Mouse (Mus musculus) intestine, postnatal 0 days (tissue): Measurements from ENCODE around the gene Atxn1. TPM values are rescaled to one million over a fixed set of nuclear protein-coding genes. Genes with fewer than 3 reads are reported as not detected.

Source experiments
- ATAC-seq: fragments of 200-750 bp; cut with Nextera tagmentation; 2 replicates; pipeline ENCODE4 v1.8.0; 2017; ENCODE audit warnings: mild to moderate bottlenecking, moderate TSS enrichment, moderate library complexity
- H3K27ac ChIP-seq: fragments of 300-500 bp; sonication (generic); 2 replicates; pipeline ENCODE4 v1.5.1; 2014; ENCODE audit warnings: mild to moderate bottlenecking, low read depth, low read length, moderate library complexity
- H3K27me3 ChIP-seq: fragments of 300-500 bp; sonication (generic); replicated peaks from 2 replicates; pipeline ENCODE4 v1.6.1; 2014; ENCODE audit warnings: low read length, mixed read lengths; ENCODE audit not compliant: control insufficient read depth, insufficient read depth
- H3K36me3 ChIP-seq: fragments of 300-500 bp; sonication (generic); 2 replicates; pipeline ENCODE4 v1.6.1; 2014; ENCODE audit warnings: mild to moderate bottlenecking, moderate library complexity; ENCODE audit not compliant: control insufficient read depth, insufficient read depth
- H3K4me1 ChIP-seq: fragments of 300-500 bp; sonication (generic); replicated peaks from 2 replicates; pipeline ENCODE4 v1.6.1; 2014; ENCODE audit warnings: antibody characterized with exemption, low read length, mixed read lengths; ENCODE audit not compliant: control insufficient read depth, insufficient read depth
- H3K4me2 ChIP-seq: fragments of 300-500 bp; sonication (generic); replicated peaks from 2 replicates; pipeline ENCODE4 v1.6.1; 2014; ENCODE audit warnings: low read depth, mild to moderate bottlenecking, moderate library complexity
- H3K4me3 ChIP-seq: fragments of 300-500 bp; sonication (generic); 2 replicates; pipeline ENCODE4 v1.5.1; 2014; ENCODE audit warnings: low read depth, low read length
- H3K9ac ChIP-seq: fragments of 300-500 bp; sonication (generic); 2 replicates; pipeline ENCODE4 v1.6.1; 2014; ENCODE audit warnings: mild to moderate bottlenecking, low read depth, low read length
- H3K9me3 ChIP-seq: fragments of 300-500 bp; sonication (generic); 2 replicates; pipeline ENCODE4 v1.6.1; 2016; ENCODE audit warnings: mixed run types; ENCODE audit not compliant: control insufficient read depth
- CTCF ChIP-seq: sonication (generic); IDR thresholded peaks from 2 replicates; pipeline ENCODE4 v1.5.1; 2016; ENCODE audit warnings: low read depth, mild to moderate bottlenecking, control low read depth, antibody characterized with exemption, moderate library complexity
- WGBS: fragments of 180-500 bp; shearing (Covaris S2); extraction: QIAGEN DNeasy Blood & Tissue Kit; methylation state at CpG from one replicate; pipeline ENCODE4 v1.1.7; 2014; 5-methylcytosine and 5-hydroxymethylcytosine counted together
- polyA plus RNA-seq: library from polyadenylated mRNA; unstranded; fragments of >200 nt; fragmentation: Nextera tagmentation; extraction: Ambion mirVana; gene quantifications from 2 replicates; pipeline ENCODE4 v1.2.1, GENCODE M21; 2015

The Atxn1 gene
- polyA plus RNA-seq, 1 experiment from 2014 or later, result 6.1 TPM

- TF ChIP-seq CTCF, result no peak
- Histone ChIP-seq H3K4me2 (no peak overlapping the region), H3K9ac (no peak overlapping the region), H3K4me1 (0 out of 2 replicates have a peak, but pooled peaks cover 2% of the 10 kb centered on the region), H3K9me3 (no peaks in the 10 kb centered on the region), H3K4me3 (no peak overlapping the region), H3K36me3 (no peaks in the 10 kb centered on the region), H3K27me3 (no peaks in the 10 kb centered on the region), H3K27ac (no peak overlapping the region)
- WGBS, result 85% methylated on average over 5 of the region's 5 CpGs
- no peak for ATAC-seq
These were observed 87.9 kb downstream of the Atxn1 start for GRCm38 (mm10) chr13:45876939-45877338.

- Histone ChIP-seq H3K9ac (no peak overlapping the region), H3K9me3 (no peaks in the 10 kb centered on the region), H3K27ac (no peak overlapping the region), H3K4me2 (no peak overlapping the region), H3K4me3 (no peak overlapping the region), H3K27me3 (no peaks in the 10 kb centered on the region), H3K36me3 (no peaks in the 10 kb centered on the region), H3K4me1 (0 out of 2 replicates have a peak, but pooled peaks cover 3% of the 10 kb centered on the region)
- TF ChIP-seq CTCF, result no peak
- no peak for ATAC-seq
- WGBS, result 91% methylated on average over 2 of the region's 2 CpGs
These were observed 88.4 kb downstream of the Atxn1 start for GRCm38 (mm10) chr13:45876368-45876760.

- TF ChIP-seq CTCF, result no peak
- H3K9me3 ChIP-seq, result no peaks in the 10 kb centered on the region
- H3K9ac ChIP-seq, result no peak overlapping the region
- H3K27ac ChIP-seq, result no peak overlapping the region
- H3K4me3 ChIP-seq, result no peak overlapping the region
- H3K36me3 ChIP-seq, result no peaks in the 10 kb centered on the region
- 0 out of 2 replicates have a peak, but pooled peaks cover 3% of the 10 kb centered on the region for H3K4me1 ChIP-seq
- H3K4me2 ChIP-seq, result no peak overlapping the region
- ATAC-seq, result no peak
- no peaks in the 10 kb centered on the region for H3K27me3 ChIP-seq
- 77% methylated on average over 6 of the region's 6 CpGs for WGBS
These were observed 89.0 kb downstream of the Atxn1 start for GRCm38 (mm10) chr13:45875686-45876367.

- H3K9me3 ChIP-seq, result no peaks in the 10 kb centered on the region
- H3K27me3 ChIP-seq, result no peaks in the 10 kb centered on the region
- H3K4me2 ChIP-seq, result no peak overlapping the region
- WGBS, result 72% methylated on average over 4 of the region's 4 CpGs
- no peak overlapping the region for H3K4me3 ChIP-seq
- H3K27ac ChIP-seq, result no peak overlapping the region
- H3K36me3 ChIP-seq, result no peaks in the 10 kb centered on the region
- H3K4me1 ChIP-seq, result 0 out of 2 replicates have a peak, but pooled peaks cover 3% of the 10 kb centered on the region
- no peak for ATAC-seq
- TF ChIP-seq CTCF, result no peak
- no peak overlapping the region for H3K9ac ChIP-seq
These were observed 90.6 kb downstream of the Atxn1 start for GRCm38 (mm10) chr13:45874196-45874595.

DNA sequence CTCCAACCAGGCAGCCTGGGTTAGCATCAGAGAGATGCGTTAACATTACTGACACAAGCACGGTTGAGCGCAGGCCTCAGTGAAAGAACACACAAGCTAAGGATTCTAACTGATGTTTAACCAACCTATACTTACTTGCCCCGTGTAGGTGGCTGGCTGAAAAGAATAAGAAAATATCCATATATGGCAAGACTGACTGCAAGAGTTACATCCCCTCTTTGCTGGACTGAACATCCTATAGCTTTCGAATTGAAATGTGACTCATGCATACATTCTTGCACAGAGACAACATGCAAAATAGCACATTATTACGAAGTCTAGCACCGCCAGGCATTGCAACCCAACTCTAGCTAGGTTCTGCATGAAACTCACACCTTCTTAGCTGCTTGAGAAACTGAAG lies 91.8 kb downstream of the Atxn1 start:
- 0 out of 2 replicates have a peak, but pooled peaks cover 3% of the 10 kb centered on the region for H3K4me1 ChIP-seq
- no peaks in the 10 kb centered on the region for H3K36me3 ChIP-seq
- H3K9me3 ChIP-seq, result no peaks in the 10 kb centered on the region
- no peak for ATAC-seq
- no peak overlapping the region for H3K4me3 ChIP-seq
- no peaks in the 10 kb centered on the region for H3K27me3 ChIP-seq
- WGBS, result 88% methylated on average over 7 of the region's 7 CpGs
- H3K27ac ChIP-seq, result no peak overlapping the region
- no peak overlapping the region for H3K4me2 ChIP-seq
- H3K9ac ChIP-seq, result no peak overlapping the region
- TF ChIP-seq CTCF, result no peak

DNA sequence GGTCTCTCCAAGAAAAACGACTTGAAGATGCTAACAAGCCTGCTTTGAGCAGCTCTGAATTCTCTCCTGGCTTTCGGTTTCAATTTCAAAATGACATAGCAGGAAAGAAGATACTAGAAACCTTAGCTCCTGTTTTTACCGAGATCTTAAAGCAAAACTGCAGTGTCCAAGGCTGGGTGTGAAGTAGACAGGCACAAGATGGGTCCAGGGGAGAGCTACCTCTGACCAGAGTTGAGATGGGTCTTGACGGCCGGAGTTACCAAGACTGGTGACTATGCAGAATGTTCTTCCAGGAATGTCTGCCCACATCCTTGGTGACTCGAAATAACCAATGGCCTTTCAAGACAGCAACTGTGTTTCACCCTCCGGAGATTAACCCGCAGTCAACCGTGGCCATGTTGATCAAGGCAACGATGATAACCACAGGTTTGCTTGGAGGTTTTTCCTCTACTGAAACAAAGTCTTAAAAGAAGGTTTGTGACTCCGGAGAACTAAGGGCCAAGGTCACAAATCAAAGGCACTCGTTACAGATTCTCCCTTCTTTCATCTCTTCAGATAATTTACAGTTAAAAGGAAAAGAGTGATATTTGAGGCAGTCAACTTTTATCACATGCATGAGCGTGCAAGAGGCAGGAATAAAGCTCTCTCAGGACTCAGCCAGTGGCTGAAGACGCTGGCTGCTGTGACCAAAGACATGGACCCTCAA lies 92.6 kb downstream of the Atxn1 start:
- no peak overlapping the region for H3K9ac ChIP-seq
- H3K4me1 ChIP-seq, result 0 out of 2 replicates have a peak, but pooled peaks cover 3% of the 10 kb centered on the region
- peak overlapping the region; percentile 40; the same call in 1 of the 2 replicates for H3K4me2 ChIP-seq
- no peaks in the 10 kb centered on the region for H3K36me3 ChIP-seq
- TF ChIP-seq CTCF, result no peak
- H3K4me3 ChIP-seq, result no peak overlapping the region
- no peaks in the 10 kb centered on the region for H3K27me3 ChIP-seq
- H3K27ac ChIP-seq, result no peak overlapping the region
- H3K9me3 ChIP-seq, result no peaks in the 10 kb centered on the region
- WGBS, result 66% methylated on average over 14 of the region's 14 CpGs
- ATAC-seq, result no peak
